Mouse (Mus musculus) liver, embryonic 16.5 days (tissue): ENCODE data around the gene Akr1b8. TPM values are rescaled to one million over a fixed set of nuclear protein-coding genes. Genes with fewer than 3 reads are reported as not detected.
"Not testable (repeated sequence)": the region's sequence is repeated elsewhere in the genome, so short reads cannot be mapped to it uniquely, and the experiment has no call there.

Experiments used
- ATAC-seq: fragments of 200-750 bp; cut with Nextera tagmentation; 2 replicates; pipeline ENCODE4 v1.8.0; 2017; ENCODE audit warnings: low read depth, mild to moderate bottlenecking, moderate number of reproducible peaks, moderate library complexity
- H3K27ac ChIP-seq: fragments of 300-500 bp; sonication (generic); 2 replicates; pipeline ENCODE4 v1.5.1; 2014; ENCODE audit warnings: mild to moderate bottlenecking, low read length
- H3K27me3 ChIP-seq: fragments of 300-500 bp; sonication (generic); 2 replicates; pipeline ENCODE4 v1.6.1; 2014; ENCODE audit warnings: low read depth, low read length, mixed read lengths; ENCODE audit not compliant: control insufficient read depth, insufficient read depth
- H3K36me3 ChIP-seq: fragments of 300-500 bp; sonication (generic); 2 replicates; pipeline ENCODE4 v1.6.1; 2014; ENCODE audit warnings: mild to moderate bottlenecking; ENCODE audit not compliant: control insufficient read depth, insufficient read depth
- H3K4me1 ChIP-seq: fragments of 300-500 bp; sonication (generic); 2 replicates; pipeline ENCODE4 v1.6.1; 2014; ENCODE audit warnings: low read depth, low read length, mixed read lengths; ENCODE audit not compliant: control insufficient read depth
- H3K4me2 ChIP-seq: fragments of 300-500 bp; sonication (generic); 2 replicates; pipeline ENCODE4 v1.6.1; 2014; ENCODE audit warnings: low read depth, low read length, mixed read lengths
- H3K4me3 ChIP-seq: fragments of 300-500 bp; sonication (generic); 2 replicates; pipeline ENCODE4 v1.5.1; 2014; ENCODE audit warnings: low read depth, mild to moderate bottlenecking, low read length
- H3K9ac ChIP-seq: fragments of 300-500 bp; sonication (generic); 2 replicates; pipeline ENCODE4 v1.6.1; 2014; ENCODE audit warnings: low read depth, low read length
- H3K9me3 ChIP-seq: fragments of 300-500 bp; sonication (generic); replicated peaks from 2 replicates; pipeline ENCODE4 v1.6.1; 2016; ENCODE audit warnings: low read length; ENCODE audit not compliant: control insufficient read depth
- WGBS: fragments of 180-500 bp; shearing (Covaris S2); extraction: QIAGEN DNeasy Blood & Tissue Kit; methylation state at CpG from one replicate; pipeline ENCODE4 v1.1.7; 2014; ENCODE audit not compliant: insufficient replicate concordance; 5-methylcytosine and 5-hydroxymethylcytosine counted together
- polyA plus RNA-seq: library from polyadenylated mRNA; unstranded; fragments of >200 nt; fragmentation: Nextera tagmentation; extraction: Ambion mirVana; gene quantifications from 2 replicates; pipeline ENCODE4 v1.2.1, GENCODE M21; 2015

Gene Akr1b8
- polyA plus RNA-seq, 1 experiment from 2014 or later: 4.9 TPM

DNA sequence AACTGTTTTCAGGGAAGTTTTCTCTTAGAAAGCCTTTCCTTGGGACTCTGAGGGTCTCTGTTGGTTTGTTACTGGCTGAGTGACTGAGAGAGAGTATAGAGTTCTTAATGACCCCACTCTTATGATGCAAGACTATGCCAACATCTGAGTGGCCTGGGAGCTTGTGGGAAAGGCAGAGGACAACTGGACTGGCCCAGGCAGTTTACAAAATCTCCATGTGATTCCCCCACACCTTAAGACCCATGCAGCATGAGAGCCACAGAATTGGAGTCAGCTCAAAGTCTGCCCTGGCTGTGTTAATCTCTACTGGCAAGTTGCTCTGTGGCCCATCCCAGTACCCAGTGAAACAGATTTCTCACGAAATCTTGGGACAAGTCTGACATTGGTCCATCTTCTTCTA is 58.8 kb downstream of the Akr1b8 start:
- 54% methylated on average over 1 of the region's 1 CpGs for WGBS
- Histone ChIP-seq H3K27me3 (no peaks in the 10 kb centered on the region), H3K4me1 (no peaks in the 10 kb centered on the region; the same call in none of the 2 replicates), H3K4me2 (no peak overlapping the region), H3K36me3 (no peaks in the 10 kb centered on the region), H3K27ac (no peak overlapping the region), H3K9ac (no peak overlapping the region), H3K9me3 (no peaks in the 10 kb centered on the region), H3K4me3 (no peak overlapping the region)
- ATAC-seq: 0 out of 2 replicates have a peak, but pooled peaks have one; percentile 9

DNA sequence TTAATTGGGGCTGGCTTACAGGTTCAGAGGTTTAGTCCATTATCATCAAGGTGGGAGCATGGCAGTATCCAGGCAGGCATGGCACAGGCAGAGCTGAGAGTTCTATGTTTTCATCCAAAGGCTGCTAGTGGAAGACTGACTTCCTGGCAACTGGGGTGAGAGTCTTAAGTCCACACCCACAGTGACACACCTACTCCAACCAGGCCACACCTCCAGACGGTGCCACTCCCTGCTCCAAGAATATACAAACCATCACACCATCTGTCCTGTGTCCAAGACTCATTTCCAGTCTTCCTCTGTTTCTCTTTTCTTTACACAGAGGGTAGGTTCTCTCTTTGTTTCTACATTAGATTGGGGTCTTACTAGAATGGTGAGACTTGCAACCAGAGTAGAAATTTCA is 59.5 kb downstream of the Akr1b8 start:
- not testable (repeated sequence) for H3K4me3 ChIP-seq, H3K9me3 ChIP-seq, ATAC-seq, H3K36me3 ChIP-seq, H3K4me2 ChIP-seq, H3K9ac ChIP-seq, H3K4me1 ChIP-seq, H3K27me3 ChIP-seq, H3K27ac ChIP-seq
- WGBS: 25% methylated on average over 1 of the region's 1 CpGs

DNA sequence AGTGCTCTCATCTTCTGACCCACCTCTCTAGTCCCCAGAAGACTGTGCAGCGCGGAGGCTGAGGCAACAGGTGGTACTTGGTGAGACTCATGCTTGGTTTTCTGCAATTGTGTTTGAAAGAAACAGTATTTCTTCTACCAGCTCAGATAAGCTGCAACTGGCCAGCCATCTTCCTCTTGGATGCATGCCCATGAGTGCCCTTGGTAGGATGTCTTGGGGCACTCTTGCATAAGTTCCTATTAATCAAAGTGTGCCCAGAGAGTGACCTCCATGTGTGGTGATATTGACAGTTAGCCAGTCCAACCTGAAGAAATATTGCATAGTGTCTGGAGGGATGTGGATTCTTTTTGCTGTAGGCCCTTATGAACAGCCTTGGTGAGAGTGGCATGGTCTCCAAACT is 62.6 kb downstream of the Akr1b8 start:
- no peaks in the 10 kb centered on the region for H3K36me3 ChIP-seq
- H3K4me2 ChIP-seq: no peak overlapping the region
- no peaks in the 10 kb centered on the region; the same call in none of the 2 replicates for H3K4me1 ChIP-seq
- WGBS: 74% methylated on average over 2 of the region's 2 CpGs
- no peaks in the 10 kb centered on the region for H3K9me3 ChIP-seq
- ATAC-seq: no peak
- no peak overlapping the region for H3K9ac ChIP-seq
- no peaks in the 10 kb centered on the region for H3K27me3 ChIP-seq
- no peak overlapping the region for H3K4me3 ChIP-seq
- H3K27ac ChIP-seq: no peak overlapping the region

Other genes starting within 250 kb of the Akr1b8 start
- gene Slc35b4, start 177.0 kb upstream of the Akr1b8 start, polyA plus RNA-seq: 20.1 and 20.4 TPM in 2 replicates
- 32.6 and 33.7 TPM in 2 replicates for gene Akr1b3, start 36.6 kb upstream of the Akr1b8 start, polyA plus RNA-seq
- 5.5 and 6.0 TPM in 2 replicates for gene Akr1b10, start 30.1 kb downstream of the Akr1b8 start, polyA plus RNA-seq
- gene Akr1b7, start 58.2 kb downstream of the Akr1b8 start, polyA plus RNA-seq: 18.6 and 27.7 TPM in 2 replicates
- 223 TPM in 2 replicates for gene Bpgm, start 122.1 kb downstream of the Akr1b8 start, polyA plus RNA-seq
- 66.8 and 68.7 TPM in 2 replicates for gene Cald1, start 244.4 kb downstream of the Akr1b8 start, polyA plus RNA-seq